Mouse (Mus musculus) naive thymus-derived CD4-positive, alpha-beta T cell, adult 2 months (primary cell): Measurements from ENCODE around the gene Zfp62.
A peak's percentile ranks its signal among the peaks of the same experiment; 100 is the strongest.

Experiments used
- DNase-seq: peaks from one replicate; pipeline ENCODE4 v3.0.0-alpha.2; 2011; ENCODE audit warnings: low read depth

Zfp62 gene

GRCm38 (mm10) chr11:49248974-49249700 lies 46.0 kb downstream of the Zfp62 start:
- peak; percentile 46 for DNase-seq

- peak; percentile 82 for DNase-seq
These were observed 46.8 kb downstream of the Zfp62 start for GRCm38 (mm10) chr11:49249811-49250421.

GRCm38 (mm10) chr11:49250422-49251379 lies 47.6 kb downstream of the Zfp62 start:
- DNase-seq: peak; percentile 65

- peak; percentile 33 for DNase-seq
These were observed 48.3 kb downstream of the Zfp62 start for GRCm38 (mm10) chr11:49251380-49251761.

GRCm38 (mm10) chr11:49252048-49252447 lies 49.0 kb downstream of the Zfp62 start:
- DNase-seq: peak; percentile 25

- DNase-seq: no peak
These were observed 49.9 kb downstream of the Zfp62 start for GRCm38 (mm10) chr11:49253035-49253434.

GRCm38 (mm10) chr11:49259296-49259695 lies 56.2 kb downstream of the Zfp62 start:
- no peak for DNase-seq

GRCm38 (mm10) chr11:49259829-49260228 lies 56.7 kb downstream of the Zfp62 start:
- DNase-seq: no peak

GRCm38 (mm10) chr11:49260598-49261312 lies 57.7 kb downstream of the Zfp62 start:
- DNase-seq: no peak

GRCm38 (mm10) chr11:49261313-49261855 lies 58.3 kb downstream of the Zfp62 start:
- no peak for DNase-seq

- DNase-seq: no peak
These were observed 59.2 kb downstream of the Zfp62 start for GRCm38 (mm10) chr11:49262286-49262685.

- no peak for DNase-seq
These were observed 60.1 kb downstream of the Zfp62 start for GRCm38 (mm10) chr11:49263149-49263548.

GRCm38 (mm10) chr11:49264081-49264480 lies 61.0 kb downstream of the Zfp62 start:
- DNase-seq: no peak

- peak; percentile 72 for DNase-seq
These were observed 61.5 kb downstream of the Zfp62 start for GRCm38 (mm10) chr11:49264622-49265021.

GRCm38 (mm10) chr11:49265101-49265500 lies 62.0 kb downstream of the Zfp62 start:
- DNase-seq: no peak

GRCm38 (mm10) chr11:49266671-49267070 lies 63.6 kb downstream of the Zfp62 start:
- DNase-seq: no peak

GRCm38 (mm10) chr11:49267316-49267715 lies 64.2 kb downstream of the Zfp62 start:
- no peak for DNase-seq

GRCm38 (mm10) chr11:49267970-49268579 lies 65.0 kb downstream of the Zfp62 start:
- no peak for DNase-seq
